Mouse (Mus musculus) fibroblast of lung, adult 2 months (primary cell): Measurements from ENCODE around the gene Lrrc18.

Experiments
- DNase-seq: peaks from one replicate; pipeline ENCODE4 v3.0.0-alpha.2; 2011; ENCODE audit warnings: low read depth

The Lrrc18 gene

DNA sequence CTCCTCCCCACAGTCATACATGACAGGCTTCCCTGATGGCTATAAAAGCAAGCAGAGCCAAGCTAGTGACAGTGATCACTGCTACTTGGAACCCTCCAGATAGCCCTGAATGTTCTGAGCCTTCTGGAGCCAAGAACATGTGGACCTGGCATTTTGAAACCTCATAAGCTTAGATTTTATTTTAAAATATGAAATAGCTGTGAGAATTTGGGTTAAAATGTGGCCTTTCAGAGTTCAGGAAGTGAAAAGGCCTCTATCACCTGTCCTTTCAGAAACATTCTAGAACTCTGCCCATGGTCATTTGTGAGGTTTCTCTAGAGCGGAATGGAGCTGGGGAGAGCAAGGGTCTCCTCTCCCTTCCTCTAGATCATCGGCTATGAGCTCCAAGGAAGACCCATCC lies at the start of gene Lrrc18:
Gene Lrrc18, plus strand, starts transcription at position 301 of the 400 bp plus-strand sequence.
- DNase-seq: no peak

- no peak for DNase-seq
These were observed 43.7 kb upstream of the Lrrc18 start for GRCm38 (mm10) chr14:32947512-32947911.

DNA sequence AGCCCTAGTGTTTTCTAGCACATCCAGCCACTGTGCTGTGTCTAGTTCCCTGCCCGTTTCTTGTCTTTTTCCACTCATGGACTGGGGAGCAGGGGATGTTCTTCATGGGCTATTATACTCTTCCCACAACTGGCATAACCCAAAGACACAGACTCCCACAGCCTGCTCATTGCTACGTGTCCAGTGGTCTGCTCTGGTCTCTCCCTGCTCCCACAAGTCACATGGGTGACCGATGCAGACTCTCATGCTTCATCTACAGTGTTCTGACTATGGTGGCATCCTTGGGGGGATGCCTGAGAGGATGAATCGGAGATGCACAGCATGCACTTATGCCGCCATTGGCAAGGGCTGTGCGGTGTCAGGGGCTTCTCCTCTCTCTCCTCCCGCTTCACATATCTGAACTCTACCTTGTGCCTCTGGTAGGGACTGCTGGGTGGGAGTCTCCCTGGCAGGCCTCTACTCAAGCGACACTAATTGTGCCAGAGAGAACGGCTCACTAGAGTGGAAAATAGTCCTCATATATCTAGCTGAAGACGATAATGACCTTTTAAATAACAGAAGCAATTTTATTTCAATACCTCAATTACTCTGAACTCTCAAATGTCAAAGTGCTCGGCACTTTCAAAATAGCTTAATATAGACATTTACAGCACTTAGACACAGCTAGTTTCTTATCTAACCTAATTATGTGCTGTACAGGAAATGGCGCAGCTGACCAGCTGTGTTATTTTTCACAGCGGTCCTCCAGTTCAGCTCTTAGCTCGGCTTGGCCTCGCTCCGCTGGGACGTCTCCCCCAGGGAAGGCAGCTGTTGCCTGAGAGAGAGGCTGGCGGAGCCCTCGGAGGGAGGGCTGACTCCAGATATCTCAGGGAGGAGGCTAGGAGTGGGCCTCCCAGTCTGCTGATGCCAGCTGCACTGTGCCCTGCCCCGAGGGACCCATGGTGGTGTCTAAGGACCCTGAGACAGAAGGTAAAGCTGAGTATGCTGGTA lies 40.6 kb upstream of the Lrrc18 start:
- DNase-seq: no peak

DNA sequence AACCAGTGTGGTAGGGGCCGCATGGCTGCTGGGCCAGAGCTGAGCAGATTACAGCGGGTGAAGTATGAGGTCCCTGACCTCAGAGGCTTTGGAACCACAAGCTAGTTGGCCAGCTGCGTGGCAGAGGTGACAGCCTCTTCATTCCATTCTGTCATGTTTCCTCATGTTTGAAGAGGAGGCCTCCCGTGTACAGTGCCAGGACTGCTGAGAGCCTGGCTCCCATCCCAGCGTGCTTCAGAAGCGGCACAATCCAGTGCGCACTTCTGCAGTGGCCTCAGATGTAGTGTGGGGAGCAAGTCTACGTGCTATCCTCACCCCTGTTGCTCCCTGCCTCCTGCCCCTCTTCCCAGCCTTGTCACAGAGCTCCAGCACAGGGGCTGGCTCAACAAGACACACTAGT lies 34.7 kb upstream of the Lrrc18 start:
- DNase-seq: no peak

- DNase-seq: no peak
These were observed 32.5 kb upstream of the Lrrc18 start for GRCm38 (mm10) chr14:32958671-32959070.

DNA sequence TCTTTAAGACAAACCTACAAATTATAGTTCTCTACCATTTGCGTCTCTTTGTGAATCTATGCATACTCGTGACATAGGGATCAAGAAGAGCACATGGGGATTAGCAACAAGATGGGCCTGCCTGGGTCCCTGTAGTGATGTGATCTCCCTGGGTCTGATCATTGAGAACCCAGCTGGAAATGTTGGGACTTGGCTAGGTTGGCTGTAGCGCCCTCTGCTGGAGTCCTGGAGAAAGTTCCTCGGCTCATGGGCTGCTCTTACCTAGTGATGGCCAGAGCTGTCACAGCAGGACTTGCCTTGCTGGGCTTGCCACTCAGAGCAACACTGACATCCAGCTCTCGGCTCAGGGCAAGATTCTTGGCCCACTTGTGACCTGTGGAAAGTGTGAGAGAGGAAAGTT lies 30.7 kb upstream of the Lrrc18 start:
- DNase-seq: no peak

GRCm38 (mm10) chr14:32964742-32965141 lies 26.4 kb upstream of the Lrrc18 start:
- no peak for DNase-seq

- DNase-seq: no peak
These were observed 20.5 kb upstream of the Lrrc18 start for GRCm38 (mm10) chr14:32970700-32971099.

DNA sequence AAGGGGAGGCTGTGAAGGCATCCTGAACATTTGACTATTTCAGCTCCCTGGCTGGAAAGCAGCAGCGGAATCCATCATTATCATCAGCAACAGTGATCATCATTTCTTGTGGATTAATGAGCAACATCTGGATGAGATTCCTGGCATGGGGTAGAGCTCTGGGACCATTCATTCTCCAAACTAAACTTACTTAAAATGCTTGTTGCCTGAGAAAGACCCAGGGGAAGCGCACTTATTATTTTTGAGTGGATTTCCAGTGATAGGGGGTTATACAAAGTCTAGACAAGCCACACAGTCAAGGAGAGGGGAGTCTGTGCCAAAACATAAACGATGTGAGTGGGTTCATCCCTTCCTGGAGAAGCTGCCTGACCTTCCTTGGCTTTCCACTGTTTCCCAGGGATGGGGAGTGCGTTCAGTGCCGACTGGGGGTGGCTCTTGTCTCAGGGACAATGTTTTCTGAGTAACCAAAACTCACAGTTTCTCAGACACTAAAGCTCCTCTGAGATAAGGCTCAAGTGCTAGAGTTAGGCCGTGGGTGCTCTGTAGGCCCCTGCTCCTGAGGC lies 6.9 kb upstream of the Lrrc18 start:
- no peak for DNase-seq

DNA sequence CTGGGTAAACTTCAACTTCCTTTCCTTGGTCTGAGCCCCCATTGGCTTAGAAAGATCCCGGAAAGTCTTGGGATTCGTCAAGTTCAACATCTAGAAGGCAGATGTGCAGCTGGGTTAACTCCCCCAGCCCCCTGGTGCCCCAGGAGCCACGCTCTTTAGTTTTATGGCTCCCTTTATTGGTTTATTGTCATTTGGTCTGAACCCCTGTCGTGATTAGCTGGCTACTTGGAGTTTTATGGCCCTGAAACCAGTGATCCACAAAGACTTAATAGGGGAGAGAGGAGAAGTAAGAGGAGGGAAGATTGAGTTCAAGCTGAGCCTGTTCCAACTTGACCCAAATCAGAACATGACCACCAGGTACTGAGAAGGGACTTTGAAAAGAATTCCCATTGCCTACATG lies 4.5 kb upstream of the Lrrc18 start:
- no peak for DNase-seq

- DNase-seq: no peak
These were observed 3.9 kb downstream of the Lrrc18 start for GRCm38 (mm10) chr14:32994954-32995636.

DNA sequence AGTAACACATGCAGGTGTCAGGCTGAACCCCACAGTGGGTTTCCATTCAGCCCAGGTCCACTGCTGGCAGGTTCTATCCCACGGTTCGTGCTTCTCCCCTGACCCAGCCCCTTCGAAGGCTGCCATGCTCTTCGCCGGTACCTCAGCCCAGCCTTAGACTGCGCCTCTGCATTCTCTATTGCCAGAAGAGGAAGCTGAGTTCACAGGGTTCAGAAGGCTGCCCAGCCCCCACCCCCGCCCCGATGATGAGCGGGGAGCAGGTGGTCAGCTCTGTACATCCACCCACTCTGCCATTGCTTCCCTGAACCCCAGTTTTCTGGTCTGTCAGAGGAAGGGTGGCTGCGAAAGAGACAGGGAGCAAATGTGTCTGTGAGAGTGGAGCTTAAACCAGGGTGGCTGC lies 8.3 kb downstream of the Lrrc18 start:
- DNase-seq: no peak

DNA sequence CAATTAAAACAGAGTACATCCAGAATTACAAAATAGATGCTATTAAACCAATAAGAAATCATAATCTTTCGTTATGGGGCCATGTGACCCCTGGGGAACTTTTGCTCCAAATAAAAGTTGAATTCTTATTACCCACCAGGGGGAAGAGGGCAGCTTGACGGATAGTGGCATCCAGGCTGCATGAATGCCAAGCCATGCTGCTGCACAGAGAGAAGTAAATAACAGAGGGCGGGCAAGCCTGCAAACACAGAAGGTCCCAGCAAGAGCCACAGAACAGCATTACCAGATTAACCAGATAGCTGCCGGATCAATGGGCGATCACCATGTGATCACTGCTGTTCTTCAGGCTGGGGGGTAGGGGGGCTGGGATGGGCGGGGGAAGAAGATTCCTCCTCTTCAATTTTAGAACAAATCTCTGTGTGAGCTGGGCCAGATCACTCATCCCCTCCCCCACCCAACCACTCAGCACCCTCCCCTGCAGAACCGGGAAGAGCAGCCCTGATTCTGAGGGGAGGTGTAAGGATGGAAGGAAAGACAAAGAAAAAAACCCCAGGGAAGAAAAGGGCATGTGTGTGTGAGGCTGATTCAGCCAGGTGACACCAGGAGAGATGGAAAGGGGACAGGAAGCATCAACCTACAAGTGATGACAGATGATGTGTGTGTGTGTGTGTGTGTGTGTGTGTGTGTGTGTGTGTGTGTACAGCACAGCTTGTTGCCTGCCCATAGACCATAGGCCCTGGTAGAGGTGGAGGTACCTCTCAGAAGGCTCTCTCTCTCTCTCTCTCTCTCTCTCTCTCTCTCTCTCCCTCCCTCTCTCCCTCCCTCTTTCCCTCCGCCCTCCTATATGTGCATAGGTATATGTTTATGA lies 9.2 kb downstream of the Lrrc18 start:
- no peak for DNase-seq

DNA sequence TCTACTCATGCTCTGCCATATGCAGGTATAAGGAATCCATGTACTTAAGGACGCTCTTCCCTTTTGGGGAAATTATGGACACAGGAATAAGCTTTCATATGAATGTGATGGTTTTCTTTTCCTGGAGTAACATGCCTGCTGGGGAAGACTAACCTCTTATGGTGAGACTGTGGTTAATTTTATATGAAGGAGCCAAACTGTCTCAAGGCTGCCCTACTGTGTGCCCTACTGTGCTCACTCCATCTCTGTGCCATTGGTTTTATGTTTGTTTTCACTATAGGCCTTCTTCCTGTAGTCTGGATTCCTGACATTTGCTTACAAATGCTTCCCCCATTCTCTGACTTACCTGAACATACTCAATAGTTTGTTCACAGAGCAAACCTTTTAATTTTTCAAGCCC lies 13.9 kb downstream of the Lrrc18 start:
- no peak for DNase-seq

DNA sequence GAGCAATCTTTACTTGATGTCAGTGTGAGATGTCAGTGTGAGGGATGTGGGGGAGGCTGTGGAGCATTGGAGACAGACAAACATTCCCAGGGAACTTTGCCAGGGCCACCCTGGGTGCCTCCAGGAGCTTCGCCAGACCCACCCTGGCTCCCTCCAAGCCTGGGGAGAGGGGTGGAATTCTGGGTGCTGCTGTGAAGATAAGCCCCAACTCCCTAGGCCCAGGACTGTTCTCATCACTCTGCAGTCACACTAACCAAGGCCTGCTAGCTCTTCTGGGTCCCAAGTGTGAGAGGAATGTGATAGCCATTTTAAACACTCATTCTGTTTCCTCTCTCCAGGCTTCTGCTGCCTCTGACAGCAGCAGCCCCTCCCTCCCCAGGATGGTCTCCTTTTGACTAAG lies 16.5 kb downstream of the Lrrc18 start:
- no peak for DNase-seq

- DNase-seq: no peak
These were observed 27.9 kb downstream of the Lrrc18 start for GRCm38 (mm10) chr14:33019050-33019449.

- DNase-seq: no peak
These were observed 28.4 kb downstream of the Lrrc18 start for GRCm38 (mm10) chr14:33019606-33020005.

- no peak for DNase-seq
These were observed 39.7 kb downstream of the Lrrc18 start for GRCm38 (mm10) chr14:33030849-33031248.

DNA sequence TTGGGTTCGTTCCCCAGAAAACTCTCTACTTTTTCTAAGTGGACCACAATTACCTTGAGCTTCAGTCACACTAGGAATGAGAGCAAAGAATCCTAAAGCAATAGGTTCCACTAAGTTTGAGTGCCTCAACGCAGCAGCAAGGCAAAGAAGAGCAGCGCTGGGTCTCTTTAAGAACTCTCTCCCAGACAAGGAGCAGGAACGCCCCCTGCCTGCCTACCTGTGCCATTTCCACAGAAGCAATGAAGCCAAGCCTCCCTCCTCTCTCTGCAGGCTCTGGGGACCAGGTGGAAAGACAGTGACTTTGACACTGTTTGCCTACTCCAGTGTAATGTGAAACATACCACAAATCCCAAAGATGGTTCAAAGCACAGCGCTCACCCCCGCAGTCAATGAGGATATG lies 42.2 kb downstream of the Lrrc18 start:
- no peak for DNase-seq

DNA sequence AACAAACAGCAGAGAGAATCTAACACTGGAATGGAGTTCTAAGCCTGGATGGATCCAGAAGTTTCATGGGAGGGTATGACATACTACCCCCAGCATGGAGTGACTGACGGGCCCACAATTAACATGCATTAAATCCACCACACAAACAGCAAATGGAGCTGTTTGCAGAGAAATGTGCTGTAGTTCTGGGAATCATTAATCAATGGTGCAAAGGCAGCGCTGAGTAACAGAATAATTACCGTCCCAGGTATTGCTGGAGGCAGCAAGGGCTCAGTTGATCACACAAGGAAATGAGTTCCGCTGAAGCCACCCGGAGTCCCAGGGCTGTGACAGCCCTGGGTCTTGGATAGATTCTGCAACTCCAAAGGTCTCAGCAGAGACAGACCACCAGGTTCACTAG lies 44.2 kb downstream of the Lrrc18 start:
- DNase-seq: no peak

DNA sequence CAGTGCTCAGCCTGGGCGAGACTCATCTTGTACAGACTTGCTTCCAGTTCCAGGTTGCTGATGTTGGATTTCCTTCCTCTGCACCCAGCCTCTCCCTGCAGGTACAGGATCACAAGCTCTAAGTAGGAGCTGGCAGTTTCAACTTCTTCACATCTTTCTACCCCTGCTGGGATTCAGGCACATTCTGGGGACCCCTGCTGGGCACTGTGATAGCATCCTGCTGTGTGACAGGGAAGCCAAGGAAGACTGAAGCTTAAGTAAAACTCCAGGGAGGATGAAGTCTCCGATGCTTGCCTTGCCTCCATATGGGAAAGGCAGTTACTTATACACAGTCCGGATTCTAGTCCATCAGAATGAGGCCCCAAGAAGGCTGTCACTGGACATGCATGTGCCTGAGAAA lies 45.6 kb downstream of the Lrrc18 start:
- DNase-seq: no peak

GRCm38 (mm10) chr14:33045217-33045616 lies 54.0 kb downstream of the Lrrc18 start:
- DNase-seq: no peak
